Mouse (Mus musculus): Measurements from ENCODE around the gene Lrguk.

DNA sequence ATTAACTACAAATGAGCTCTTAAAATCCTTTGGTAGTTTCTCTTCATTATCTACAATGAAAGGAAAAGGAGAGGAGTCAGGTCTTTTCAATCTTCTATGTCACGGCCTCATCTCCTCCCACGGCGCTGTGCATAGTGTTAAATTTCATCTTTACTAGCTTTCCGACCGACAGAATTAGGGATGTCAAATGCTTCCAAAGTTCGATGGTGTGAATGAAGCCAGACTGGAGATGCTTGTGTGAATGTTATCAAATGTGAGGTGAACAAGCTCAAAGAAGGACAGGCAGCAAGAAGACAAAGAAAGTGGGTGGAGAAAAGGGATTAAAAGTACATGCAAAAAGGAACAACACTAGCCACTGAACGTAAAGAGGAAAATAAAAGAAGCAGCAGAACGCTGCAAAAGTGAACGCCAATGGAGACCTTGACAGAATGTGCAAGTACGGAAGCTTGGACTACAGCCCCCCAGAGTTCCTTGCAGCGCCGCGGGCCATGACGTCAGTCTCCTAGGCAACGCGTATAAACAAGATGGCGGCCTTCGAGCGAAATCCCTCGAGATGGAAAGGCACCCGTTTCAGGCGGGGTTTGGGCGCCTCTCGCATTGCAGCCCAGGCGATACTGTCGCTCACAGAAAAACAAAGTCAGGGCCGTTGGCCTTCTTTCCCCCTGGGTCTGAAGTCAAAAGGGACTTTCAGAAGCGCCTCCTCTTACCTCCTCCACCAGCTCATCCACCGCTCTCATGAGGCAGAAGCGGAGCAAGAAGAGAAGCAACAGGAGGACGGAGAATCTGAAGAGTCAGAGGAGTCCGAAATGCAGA is at the start of gene Lrguk:
- no peak for TF ChIP-seq CTCF (IDR thresholded peaks at IDR 0.05; ENCODE audit: borderline replicate concordance, extremely low read depth, insufficient read depth, insufficient read length)
- TF ChIP-seq POLR2A (IDR thresholded peaks at IDR 0.05; ENCODE audit: borderline replicate concordance, extremely low read depth, insufficient read depth, insufficient read length, poor library complexity, severe bottlenecking), result no peak
